Mouse (Mus musculus): ENCODE measurements around the gene Tyro3. TPM values are rescaled to one million over a fixed set of nuclear protein-coding genes. Genes with fewer than 3 reads are reported as not detected.

The Tyro3 gene
- polyA plus RNA-seq (2015; fragmentation: Nextera tagmentation; extraction: Ambion mirVana) = 20.5 and 20.7 TPM in 2 replicates

GRCm38 (mm10) chr2:119797279-119797783, at the start of gene Tyro3:
Tyro3 (plus strand) TSS chr2:119797733.

GRCm38 (mm10) chr2:119760251-119760650, 37.3 kb upstream of the Tyro3 start, which contains the start of gene Ltk:
Ltk (minus strand) TSS chr2:119760431.

DNA sequence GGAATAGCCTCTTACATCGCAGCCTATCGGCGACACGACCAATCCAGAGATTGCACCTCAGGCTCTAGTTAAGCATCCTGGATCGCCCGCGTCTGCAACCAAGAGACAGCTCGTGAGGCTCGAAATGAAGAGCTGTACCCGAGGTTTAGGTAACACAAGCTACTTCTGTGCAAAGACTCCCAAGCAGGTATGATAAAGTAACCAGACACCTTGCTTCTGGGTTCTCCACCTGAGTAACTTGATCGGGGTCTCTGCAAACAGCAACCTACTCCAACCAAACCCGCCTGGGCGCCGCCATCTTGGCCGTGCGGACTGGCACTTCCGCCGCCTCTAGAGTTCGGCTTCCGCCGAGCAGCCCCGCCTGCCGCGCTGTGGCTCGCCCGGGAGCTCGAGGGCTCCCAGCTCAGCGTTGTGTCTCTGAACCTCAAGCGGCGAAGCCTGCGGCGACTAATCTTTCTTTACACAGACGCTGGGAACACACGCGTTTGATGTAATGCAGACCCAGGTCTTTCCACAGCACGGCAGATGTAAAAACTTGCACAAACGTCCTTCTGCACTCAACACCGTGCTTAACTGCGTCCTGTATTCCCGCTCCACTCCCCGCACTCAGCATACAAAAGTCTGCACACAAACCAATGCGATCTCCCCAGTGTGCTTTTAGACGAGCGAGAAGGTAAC, 10.2 kb upstream of the Tyro3 start, which contains the start of gene Rpap1:
Gene Rpap1, minus strand, starts transcription at position 332 of the 678 bp plus-strand sequence.

Other genes starting within 250 kb of the Tyro3 start
- 5.2 and 5.5 TPM in 2 replicates for gene Nusap1, start 179.4 kb upstream of the Tyro3 start, polyA plus RNA-seq (2015; fragmentation: Nextera tagmentation; extraction: Ambion mirVana)
- 2.6 and 4.2 TPM in 2 replicates for gene Oip5, start 179.3 kb upstream of the Tyro3 start, polyA plus RNA-seq (2015; fragmentation: Nextera tagmentation; extraction: Ambion mirVana)
- gene Ndufaf1, start 134.9 kb upstream of the Tyro3 start, polyA plus RNA-seq (2015; fragmentation: Nextera tagmentation; extraction: Ambion mirVana) = 45.1 and 46.3 TPM in 2 replicates
- gene Rtf1, start 122.7 kb upstream of the Tyro3 start, polyA plus RNA-seq (2015; fragmentation: Nextera tagmentation; extraction: Ambion mirVana) = 55.8 and 56.6 TPM in 2 replicates
- gene Itpka, start 55.4 kb upstream of the Tyro3 start, polyA plus RNA-seq (2015; fragmentation: Nextera tagmentation; extraction: Ambion mirVana) = 1.3 and 1.9 TPM in 2 replicates
- gene Ltk, start 37.3 kb upstream of the Tyro3 start, polyA plus RNA-seq (2015; fragmentation: Nextera tagmentation; extraction: Ambion mirVana) = 2.3 and 2.7 TPM in 2 replicates
- gene Rpap1, start 10.2 kb upstream of the Tyro3 start, polyA plus RNA-seq (2015; fragmentation: Nextera tagmentation; extraction: Ambion mirVana) = 11.3 and 12.4 TPM in 2 replicates
- gene Mga, start 99.5 kb downstream of the Tyro3 start, polyA plus RNA-seq (2015; fragmentation: Nextera tagmentation; extraction: Ambion mirVana) = 14.0 and 16.5 TPM in 2 replicates
- gene Mapkbp1, start 175.0 kb downstream of the Tyro3 start, polyA plus RNA-seq (2015; fragmentation: Nextera tagmentation; extraction: Ambion mirVana) = 4.4 and 5.6 TPM in 2 replicates
- 19.2 and 20.2 TPM in 2 replicates for gene Jmjd7, start 229.8 kb downstream of the Tyro3 start, polyA plus RNA-seq (2015; fragmentation: Nextera tagmentation; extraction: Ambion mirVana)
- 1.6 and 2.3 TPM in 2 replicates for gene Gm28042, start 229.8 kb downstream of the Tyro3 start, polyA plus RNA-seq (2015; fragmentation: Nextera tagmentation; extraction: Ambion mirVana)
- gene Pla2g4b, start 235.7 kb downstream of the Tyro3 start, polyA plus RNA-seq (2015; fragmentation: Nextera tagmentation; extraction: Ambion mirVana) = 0.70 and 1.0 TPM in 2 replicates

Measured in neural tube, postnatal 0 days (tissue).